Mouse (Mus musculus) embryo, embryonic 9.5 days (tissue): ENCODE measurements around the gene Gm9913.

Source experiments
- DNase-seq: peaks from one replicate; pipeline ENCODE4 v3.0.0-alpha.2; 2017; ENCODE audit errors: extremely low spot score

Gene Gm9913

GRCm38 (mm10) chr2:125555830-125556229, 50.9 kb downstream of the Gm9913 start:
- DNase-seq, result no peak
